Mouse (Mus musculus): ENCODE results near the gene B3galt5. TPM values are rescaled to one million over a fixed set of nuclear protein-coding genes. Genes with fewer than 3 reads are reported as not detected.

Gene B3galt5
- polyA plus RNA-seq, 1 experiment from 2014 or later = 1.7 TPM

DNA sequence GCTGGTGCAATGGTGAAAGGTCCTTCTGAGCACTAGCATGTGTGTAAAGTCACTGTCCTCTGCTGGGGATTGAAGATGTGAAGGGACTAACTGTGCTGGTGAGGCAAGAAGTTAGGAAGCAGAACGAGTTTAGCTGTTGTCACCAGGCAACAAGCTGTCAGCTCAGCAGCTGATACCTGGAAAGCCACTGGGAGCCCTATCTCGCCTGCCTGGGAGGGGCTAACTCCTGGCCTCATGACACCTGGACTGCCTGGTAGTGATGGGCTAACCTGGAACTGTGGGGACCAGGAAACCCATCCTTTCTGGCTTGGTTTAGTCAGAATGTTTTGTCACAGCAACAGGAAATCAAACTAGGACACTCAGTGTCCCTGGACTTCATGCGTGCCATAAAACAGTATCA lies 41.0 kb downstream of the B3galt5 start:
- peaks cover 19% of the 10 kb centered on the region for H3K27me3 ChIP-seq
- no peaks in the 10 kb centered on the region for H3K9me3 ChIP-seq (replicated peaks)
- no peak overlapping the region for H3K9ac ChIP-seq
- peaks cover 16% of the 10 kb centered on the region for H3K4me1 ChIP-seq
- H3K4me3 ChIP-seq = no peak overlapping the region
- no peaks in the 10 kb centered on the region for H3K36me3 ChIP-seq
- H3K4me2 ChIP-seq (replicated peaks) = no peak overlapping the region
- WGBS = 80% methylated on average over 3 of the region's 3 CpGs
- ATAC-seq (ENCODE audit: low FRiP score) = no peak
- no peak overlapping the region for H3K27ac ChIP-seq

GRCm38 (mm10) chr16:96278491-96279224 lies 43.1 kb downstream of the B3galt5 start:
- Histone ChIP-seq H3K4me3 (no peak overlapping the region), H3K9ac (no peak overlapping the region), H3K36me3 (no peaks in the 10 kb centered on the region), H3K4me1 (peaks cover 16% of the 10 kb centered on the region), H3K27ac (no peak overlapping the region), H3K4me2 (replicated peaks) (no peak overlapping the region), H3K27me3 (peaks cover 28% of the 10 kb centered on the region), H3K9me3 (replicated peaks) (no peaks in the 10 kb centered on the region)
- ATAC-seq (ENCODE audit: low FRiP score) = no peak
- 26% methylated on average over 9 of the region's 9 CpGs for WGBS

GRCm38 (mm10) chr16:96280719-96281605 lies 45.4 kb downstream of the B3galt5 start:
- Histone ChIP-seq H3K27ac (no peak overlapping the region), H3K9me3 (replicated peaks) (no peaks in the 10 kb centered on the region), H3K9ac (peak overlapping the region; percentile 69), H3K36me3 (no peaks in the 10 kb centered on the region), H3K4me2 (replicated peaks) (peak overlapping the region; percentile 89), H3K4me1 (peaks cover 16% of the 10 kb centered on the region), H3K27me3 (peaks cover 28% of the 10 kb centered on the region), H3K4me3 (peak overlapping the region; percentile 50)
- WGBS = 2% methylated on average over 38 of the region's 38 CpGs
- peak; percentile 75 for ATAC-seq (ENCODE audit: low FRiP score)

GRCm38 (mm10) chr16:96282566-96282965 lies 47.0 kb downstream of the B3galt5 start:
- Histone ChIP-seq H3K9me3 (replicated peaks) (no peaks in the 10 kb centered on the region), H3K27me3 (peaks cover 28% of the 10 kb centered on the region), H3K4me3 (no peak overlapping the region), H3K4me1 (peaks cover 16% of the 10 kb centered on the region), H3K36me3 (no peaks in the 10 kb centered on the region), H3K27ac (no peak overlapping the region), H3K9ac (no peak overlapping the region), H3K4me2 (replicated peaks) (no peak overlapping the region)
- no peak for ATAC-seq (ENCODE audit: low FRiP score)
- 94% methylated on average over 9 of the region's 9 CpGs for WGBS

DNA sequence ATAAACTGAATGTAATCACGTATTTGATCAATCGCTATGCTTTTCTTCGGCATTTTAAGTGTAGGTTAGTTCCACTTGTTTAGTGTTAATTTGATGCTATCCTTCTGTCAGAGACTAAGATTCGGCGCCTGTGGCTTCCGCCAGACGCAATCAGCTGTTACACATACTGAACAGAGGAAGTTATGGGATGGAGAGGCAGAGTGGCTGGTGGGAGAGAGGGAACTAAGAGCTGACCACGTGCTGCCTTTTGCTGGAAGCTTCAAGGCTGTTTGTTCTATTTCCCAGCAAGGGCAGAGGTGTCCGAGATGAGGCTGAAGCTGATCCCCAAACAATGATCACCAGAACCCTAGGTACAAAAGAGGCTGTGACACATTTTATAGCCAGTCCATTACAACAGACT lies 56.3 kb downstream of the B3galt5 start:
- Histone ChIP-seq H3K4me1 (peaks cover 4% of the 10 kb centered on the region; the same call in 1 of the 2 replicates), H3K9ac (no peak overlapping the region), H3K4me3 (no peak overlapping the region), H3K4me2 (replicated peaks) (no peak overlapping the region), H3K36me3 (no peaks in the 10 kb centered on the region), H3K27ac (no peak overlapping the region), H3K27me3 (no peaks in the 10 kb centered on the region), H3K9me3 (replicated peaks) (no peaks in the 10 kb centered on the region)
- ATAC-seq (ENCODE audit: low FRiP score) = no peak
- WGBS = 79% methylated on average over 9 of the region's 9 CpGs

GRCm38 (mm10) chr16:96292530-96293173 lies 57.1 kb downstream of the B3galt5 start:
- 63% methylated on average over 15 of the region's 15 CpGs for WGBS
- peaks cover 4% of the 10 kb centered on the region; the same call in 1 of the 2 replicates for H3K4me1 ChIP-seq
- no peak for ATAC-seq (ENCODE audit: low FRiP score)

DNA sequence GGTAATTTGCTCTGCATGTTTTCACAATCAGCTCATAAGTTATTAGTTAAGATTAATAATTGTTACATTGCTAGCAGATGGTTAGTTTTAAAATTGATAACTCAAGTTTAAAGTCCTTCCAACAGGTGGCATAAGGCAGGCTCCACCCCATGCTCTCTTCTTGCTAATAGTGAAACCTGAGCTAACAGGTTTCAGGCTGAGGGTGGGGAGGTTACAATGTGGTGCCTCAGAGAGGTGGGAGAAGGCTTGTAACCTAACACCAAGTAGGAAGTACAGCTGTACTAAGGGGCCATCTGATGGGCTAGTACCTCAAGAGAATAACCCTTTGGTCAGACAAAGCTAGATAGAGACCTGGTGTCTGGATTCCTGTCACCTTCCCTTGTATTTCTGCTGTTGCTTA lies 62.5 kb downstream of the B3galt5 start:
- Histone ChIP-seq H3K9me3 (replicated peaks) (no peaks in the 10 kb centered on the region), H3K4me2 (replicated peaks) (no peak overlapping the region), H3K4me1 (peaks cover 1% of the 10 kb centered on the region; the same call in 1 of the 2 replicates), H3K9ac (no peak overlapping the region), H3K36me3 (no peaks in the 10 kb centered on the region), H3K4me3 (no peak overlapping the region), H3K27me3 (no peaks in the 10 kb centered on the region), H3K27ac (no peak overlapping the region)
- no peak for ATAC-seq (ENCODE audit: low FRiP score)

More at GRCm38 (mm10) chr16:96292530-96293173, 57.1 kb downstream of the B3galt5 start:
- Histone ChIP-seq H3K36me3 (no peaks in the 10 kb centered on the region), H3K9ac (no peak overlapping the region), H3K4me2 (replicated peaks) (no peak overlapping the region), H3K9me3 (replicated peaks) (no peaks in the 10 kb centered on the region), H3K27ac (no peak overlapping the region), H3K4me3 (no peak overlapping the region), H3K27me3 (no peaks in the 10 kb centered on the region)

DNA sequence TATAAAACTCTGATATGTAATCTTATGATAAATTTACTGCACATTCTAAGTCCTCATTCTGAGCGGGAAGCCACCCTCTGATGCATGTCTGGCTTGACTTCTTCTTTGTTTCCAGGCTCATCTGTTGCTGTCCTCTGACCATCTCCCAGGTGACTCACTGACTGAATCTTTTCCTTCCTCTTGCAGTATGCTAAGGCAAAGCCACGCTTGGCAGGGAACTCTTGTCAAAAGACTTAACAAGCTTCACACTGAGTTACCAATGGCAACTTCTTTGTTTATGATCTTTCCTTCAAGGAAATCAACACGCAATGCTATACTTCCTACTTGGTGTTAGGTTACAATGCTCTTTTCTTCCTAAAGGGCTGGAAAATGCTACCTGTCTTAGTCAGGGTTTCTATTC lies 63.0 kb downstream of the B3galt5 start:
- no peaks in the 10 kb centered on the region for H3K9me3 ChIP-seq (replicated peaks)
- ATAC-seq (ENCODE audit: low FRiP score) = no peak
- H3K4me3 ChIP-seq = no peak overlapping the region
- no peaks in the 10 kb centered on the region for H3K27me3 ChIP-seq
- no peaks in the 10 kb centered on the region for H3K36me3 ChIP-seq
- H3K27ac ChIP-seq = no peak overlapping the region
- no peak overlapping the region for H3K9ac ChIP-seq
- WGBS = 72% methylated on average over 3 of the region's 3 CpGs
- no peak overlapping the region for H3K4me2 ChIP-seq (replicated peaks)
- no peaks in the 10 kb centered on the region for H3K4me1 ChIP-seq

GRCm38 (mm10) chr16:96303356-96303755 lies 67.8 kb downstream of the B3galt5 start:
- Histone ChIP-seq H3K36me3 (no peaks in the 10 kb centered on the region), H3K4me3 (no peak overlapping the region), H3K9ac (no peak overlapping the region), H3K4me2 (replicated peaks) (no peak overlapping the region), H3K4me1 (no peaks in the 10 kb centered on the region), H3K9me3 (replicated peaks) (no peaks in the 10 kb centered on the region), H3K27me3 (no peaks in the 10 kb centered on the region), H3K27ac (no peak overlapping the region)
- ATAC-seq (ENCODE audit: low FRiP score) = no peak
- 86% methylated on average over 4 of the region's 4 CpGs for WGBS

DNA sequence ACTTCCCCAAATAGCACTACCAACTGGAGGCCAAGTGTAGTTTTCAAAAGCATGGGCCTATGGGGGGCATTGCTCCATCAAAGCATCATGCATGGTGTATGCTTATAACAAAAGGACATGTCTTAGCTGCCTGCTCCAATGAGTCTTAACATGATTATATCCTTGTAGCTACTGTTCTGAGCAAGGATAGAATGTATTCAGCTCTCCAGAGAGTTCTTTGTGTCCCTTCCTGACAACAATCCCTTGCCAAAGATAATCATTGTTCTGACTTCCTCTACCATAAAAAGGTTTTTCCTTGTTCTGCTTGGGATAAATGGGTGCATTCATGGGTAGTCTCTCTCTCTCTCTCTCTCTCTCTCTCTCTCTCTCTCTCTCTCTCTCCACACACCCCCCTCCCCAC lies 68.8 kb downstream of the B3galt5 start:
- Histone ChIP-seq H3K9me3 (replicated peaks) (no peaks in the 10 kb centered on the region), H3K36me3 (no peaks in the 10 kb centered on the region), H3K4me2 (replicated peaks) (no peak overlapping the region), H3K27me3 (no peaks in the 10 kb centered on the region), H3K4me1 (no peaks in the 10 kb centered on the region), H3K27ac (no peak overlapping the region), H3K4me3 (no peak overlapping the region), H3K9ac (no peak overlapping the region)
- ATAC-seq (ENCODE audit: low FRiP score) = no peak

DNA sequence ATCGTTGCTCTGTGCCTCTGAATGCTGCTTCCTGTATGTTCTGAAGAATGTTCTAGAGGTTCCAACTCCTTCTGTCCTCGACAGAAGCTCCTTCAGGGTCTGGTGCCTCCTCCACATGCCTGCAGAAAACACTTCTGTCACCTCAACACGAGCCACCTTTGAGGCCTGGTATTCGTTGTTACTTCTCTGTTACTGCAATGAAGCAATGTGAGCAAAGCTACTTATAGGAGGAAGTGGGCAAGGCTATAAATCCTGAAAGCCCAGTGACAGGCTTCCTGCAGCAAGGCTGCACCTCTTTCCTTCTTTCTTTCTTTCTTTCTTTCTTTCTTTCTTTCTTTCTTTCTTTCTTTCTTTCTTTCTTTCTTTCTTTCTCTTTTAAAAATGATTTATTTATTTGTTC lies 71.3 kb downstream of the B3galt5 start:
- H3K36me3 ChIP-seq = no peaks in the 10 kb centered on the region

GRCm38 (mm10) chr16:96317803-96318202 lies 82.2 kb downstream of the B3galt5 start:
- ATAC-seq (ENCODE audit: low FRiP score) = no peak
- Histone ChIP-seq H3K4me3 (no peak overlapping the region), H3K27ac (no peak overlapping the region), H3K36me3 (no peaks in the 10 kb centered on the region), H3K4me1 (no peaks in the 10 kb centered on the region), H3K4me2 (replicated peaks) (no peak overlapping the region), H3K9me3 (replicated peaks) (no peaks in the 10 kb centered on the region), H3K27me3 (no peaks in the 10 kb centered on the region), H3K9ac (no peak overlapping the region)
- WGBS = 94% methylated on average over 8 of the region's 8 CpGs

More for the DNA sequence above, 71.3 kb downstream of the B3galt5 start:
- Histone ChIP-seq H3K27ac (no peak overlapping the region), H3K4me3 (no peak overlapping the region), H3K27me3 (no peaks in the 10 kb centered on the region), H3K9ac (no peak overlapping the region), H3K4me1 (no peaks in the 10 kb centered on the region), H3K9me3 (replicated peaks) (no peaks in the 10 kb centered on the region), H3K4me2 (replicated peaks) (no peak overlapping the region)
- ATAC-seq (ENCODE audit: low FRiP score) = no peak
- 88% methylated on average over 4 of the region's 4 CpGs for WGBS
